Mouse (Mus musculus): ENCODE results near the gene Kcnmb4. TPM values are rescaled to one million over a fixed set of nuclear protein-coding genes. Genes with fewer than 3 reads are reported as not detected.

Kcnmb4 gene
- polyA plus RNA-seq, 1 experiment from 2014 or later = 2.3 TPM

- POLR2A ChIA-PET = no interaction called here
- ATAC-seq = no peak
These were observed 96.8 kb downstream of the Kcnmb4 start for GRCm38 (mm10) chr10:116376853-116377252.

GRCm38 (mm10) chr10:116374111-116374510 lies 99.6 kb downstream of the Kcnmb4 start:
- in situ Hi-C loops (cut with MboI; ENCODE audit: low pct_unique_long_range_greater_than_20kb) = no loop called here
- POLR2A ChIA-PET = no interaction called here
- DNase-seq (ENCODE audit: low read depth, low spot score) = no peak
- CTCF ChIA-PET = no interaction called here
- no peak for ATAC-seq
- H3K27me3 ChIP-seq = no peaks in the 10 kb centered on the region
- no peak for TF ChIP-seq CTCF (IDR thresholded peaks at IDR 0.05)

More at GRCm38 (mm10) chr10:116376853-116377252, 96.8 kb downstream of the Kcnmb4 start:
- in situ Hi-C loops (cut with MboI; ENCODE audit: low pct_unique_long_range_greater_than_20kb) = no loop called here
- no peak for TF ChIP-seq CTCF (IDR thresholded peaks at IDR 0.05)
- no peaks in the 10 kb centered on the region for H3K27me3 ChIP-seq
- CTCF ChIA-PET = interaction anchor here (1.1 kb wide), 1 partner anchor 47 kb away, joined by 3 read pairs; no protein-coding TSS in a partner anchor
- DNase-seq (ENCODE audit: low read depth, low spot score) = no peak

GRCm38 (mm10) chr10:116370991-116371725 lies 102.5 kb downstream of the Kcnmb4 start:
- H3K27me3 ChIP-seq = no peaks in the 10 kb centered on the region
- CTCF ChIA-PET = interaction anchor here (1.1 kb wide), 1 partner anchor 41 kb away, joined by 3 read pairs; no protein-coding TSS in a partner anchor
- ATAC-seq (no peak), DNase-seq (ENCODE audit: low read depth, low spot score) (no peak)
- POLR2A ChIA-PET = no interaction called here
- no peak for TF ChIP-seq CTCF (IDR thresholded peaks at IDR 0.05)
- in situ Hi-C loops (cut with MboI; ENCODE audit: low pct_unique_long_range_greater_than_20kb) = no loop called here

Other genes with a start within 250 kb of the Kcnmb4 start
- 0.51 TPM for gene Ptprb, start 198.4 kb downstream of the Kcnmb4 start, polyA plus RNA-seq (2021)
- 68.5 TPM for gene Cnot2, start 107.6 kb upstream of the Kcnmb4 start, polyA plus RNA-seq (2021)